Mouse (Mus musculus) T-cell, adult 66 days (primary cell): Measurements from ENCODE around the gene Mylip. TPM values are rescaled to one million over a fixed set of nuclear protein-coding genes. Genes with fewer than 3 reads are reported as not detected.

Experiments
- total RNA-seq, 2 experiments: library from RNA; stranded (reverse); gene quantifications; 3 replicates in 1 of 2; 4 replicates in 1 of 2; pipeline ENCODE4 v1.2.4; 2023

The Mylip gene
- 10 to 100 TPM; 51.5 to 57.5 TPM for total RNA-seq

GRCm38 (mm10) chr13:45389448-45390311 lies at the start of gene Mylip:
TSS of gene Mylip (plus strand) at chr13:45389742.

Other genes starting within 250 kb of the Mylip start
- not detected for gene Gmpr, start 117.7 kb downstream of the Mylip start, total RNA-seq